Mouse (Mus musculus) bone marrow, adult 2 months (tissue): ENCODE results near the gene Soat1.

Source experiments
- CTCF ChIP-seq: fragments of 200-500 bp; IDR thresholded peaks from 2 replicates; pipeline ENCODE4 v1.5.1; 2011; ENCODE audit warnings: low read length, control low read depth; ENCODE audit not compliant: control insufficient read depth, insufficient read depth
- POLR2A ChIP-seq: fragments of 200-500 bp; IDR thresholded peaks from 2 replicates; pipeline ENCODE4 v1.6.1; 2011; ENCODE audit warnings: low read depth, mild to moderate bottlenecking, control low read depth, low read length, borderline replicate concordance; ENCODE audit not compliant: control insufficient read depth

GRCm38 (mm10) chr1:156386880-156387279 lies 87.3 kb downstream of the Soat1 start:
- TF ChIP-seq CTCF: no peak
- no peak for TF ChIP-seq POLR2A
